Mouse (Mus musculus) kidney, adult 2 months (tissue): Measurements from ENCODE around the gene Eif2d. TPM values are rescaled to one million over a fixed set of nuclear protein-coding genes. Genes with fewer than 3 reads are reported as not detected.

ENCODE experiments used
- DNase-seq: peaks from one replicate; pipeline ENCODE4 v3.0.0; 2021
- H3K27ac ChIP-seq: fragments of 200-500 bp; 2 replicates; pipeline ENCODE4 v1.5.1; 2012; ENCODE audit warnings: low read depth, low read length, control low read depth, inconsistent platforms; ENCODE audit not compliant: insufficient read depth
- H3K27me3 ChIP-seq: fragments of 200-500 bp; replicated peaks from 2 replicates; pipeline ENCODE4 v1.6.1; 2012; ENCODE audit warnings: mild to moderate bottlenecking, moderate library complexity, low read length, inconsistent platforms; ENCODE audit not compliant: control insufficient read depth, insufficient read depth
- H3K36me3 ChIP-seq: fragments of 200-500 bp; 2 replicates; pipeline ENCODE4 v1.6.1; 2012; ENCODE audit warnings: mild to moderate bottlenecking, moderate library complexity, low read length, inconsistent platforms; ENCODE audit not compliant: control insufficient read depth, insufficient read depth
- H3K4me1 ChIP-seq: fragments of 200-500 bp; 2 replicates; pipeline ENCODE4 v1.6.1; 2011; ENCODE audit warnings: low read length; ENCODE audit not compliant: control insufficient read depth, insufficient read depth
- H3K4me3 ChIP-seq: fragments of 200-500 bp; 2 replicates; pipeline ENCODE4 v1.5.1; 2011; ENCODE audit warnings: mild to moderate bottlenecking, low read depth, low read length, control low read depth; ENCODE audit not compliant: insufficient read depth
- CTCF ChIP-seq: fragments of 200-500 bp; conservative IDR thresholded peaks from 2 replicates; pipeline ENCODE4 v1.5.1; 2011; ENCODE audit warnings: low read depth, mild to moderate bottlenecking, control low read depth, low read length, moderate library complexity, mixed read lengths; ENCODE audit not compliant: insufficient read depth, insufficient read length
- POLR2A ChIP-seq: fragments of 200-500 bp; IDR thresholded peaks from one replicate; pipeline ENCODE4 v1.6.1; 2011; ENCODE audit warnings: low read depth, low read length, control low read depth
- WGBS: fragments of 180-500 bp; shearing (Covaris S2); methylation state at CpG from one replicate; pipeline ENCODE4 v1.1.7; 2018; 5-methylcytosine and 5-hydroxymethylcytosine counted together
- polyA plus RNA-seq: library from polyadenylated mRNA; depleted of rRNA; stranded (reverse); fragments of >200 nt; gene quantifications from 2 replicates; pipeline ENCODE4 v1.2.3, GENCODE M21; 2012; rRNA removed

The Eif2d gene
- polyA plus RNA-seq, 1 experiment = 32.1 TPM

GRCm38 (mm10) chr1:131221822-131222590 lies 69.0 kb downstream of the Eif2d start:
- Histone ChIP-seq H3K4me1 (no peaks in the 10 kb centered on the region), H3K4me3 (no peak overlapping the region), H3K27me3 (no peaks in the 10 kb centered on the region), H3K27ac (no peak overlapping the region), H3K36me3 (no peaks in the 10 kb centered on the region)
- WGBS = 89% methylated on average over 13 of the region's 13 CpGs
- DNase-seq = no peak
- no peak for TF ChIP-seq POLR2A
- no peak for TF ChIP-seq CTCF

GRCm38 (mm10) chr1:131223345-131223744 lies 70.4 kb downstream of the Eif2d start:
- Histone ChIP-seq H3K27me3 (no peaks in the 10 kb centered on the region), H3K27ac (no peak overlapping the region), H3K4me3 (no peak overlapping the region), H3K4me1 (no peaks in the 10 kb centered on the region), H3K36me3 (no peaks in the 10 kb centered on the region)
- WGBS = 93% methylated on average over 2 of the region's 2 CpGs
- TF ChIP-seq CTCF = no peak
- no peak for TF ChIP-seq POLR2A
- DNase-seq = no peak

DNA sequence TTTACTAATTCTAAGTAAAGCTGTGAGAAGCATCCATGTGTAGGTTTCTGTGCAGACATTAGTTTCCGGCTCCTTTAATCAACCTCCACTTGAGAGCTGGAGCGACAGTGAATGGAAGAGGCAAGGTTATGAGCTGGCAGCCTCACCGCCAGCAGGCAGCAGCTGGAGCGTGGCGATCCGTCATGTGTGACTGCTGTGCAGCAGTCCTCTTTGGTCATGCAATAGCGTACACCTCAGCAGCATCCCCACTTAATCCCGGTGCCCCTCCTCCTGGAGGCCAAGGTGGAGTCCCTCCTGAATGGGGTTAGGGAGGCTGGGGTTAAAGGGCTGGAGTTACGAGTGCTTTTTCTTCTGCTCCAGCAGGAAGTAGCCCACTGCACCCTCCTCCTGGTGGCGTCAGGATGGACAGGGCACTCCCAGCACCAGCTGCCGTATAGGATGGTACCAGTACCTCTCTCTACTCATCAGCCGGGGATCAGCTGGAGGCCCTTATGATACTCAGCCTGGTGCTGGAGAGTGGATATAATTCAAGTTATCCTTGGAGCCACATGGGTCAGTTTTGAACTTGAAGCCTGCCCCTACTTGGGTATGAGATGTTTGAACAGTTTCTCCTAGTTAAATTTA lies 72.0 kb downstream of the Eif2d start:
- 32% methylated on average over 12 of the region's 12 CpGs for WGBS
- DNase-seq = peak; percentile 67
- H3K27ac ChIP-seq = no peak overlapping the region
- no peak for TF ChIP-seq CTCF
- TF ChIP-seq POLR2A = no peak
- no peaks in the 10 kb centered on the region for H3K27me3 ChIP-seq
- no peaks in the 10 kb centered on the region for H3K36me3 ChIP-seq
- H3K4me3 ChIP-seq = no peak overlapping the region
- no peaks in the 10 kb centered on the region for H3K4me1 ChIP-seq

GRCm38 (mm10) chr1:131228225-131228624 lies 75.2 kb downstream of the Eif2d start:
- TF ChIP-seq CTCF (peak; percentile 50), POLR2A (no peak)
- 51% methylated on average over 7 of the region's 7 CpGs for WGBS
- Histone ChIP-seq H3K4me3 (no peak overlapping the region), H3K36me3 (no peaks in the 10 kb centered on the region), H3K4me1 (no peaks in the 10 kb centered on the region), H3K27ac (no peak overlapping the region), H3K27me3 (no peaks in the 10 kb centered on the region)
- DNase-seq = no peak

- no peaks in the 10 kb centered on the region for H3K4me1 ChIP-seq
- no peak for DNase-seq
- H3K4me3 ChIP-seq = no peak overlapping the region
- H3K36me3 ChIP-seq = no peaks in the 10 kb centered on the region
- TF ChIP-seq CTCF (no peak), POLR2A (no peak)
- H3K27ac ChIP-seq = no peak overlapping the region
- no peaks in the 10 kb centered on the region for H3K27me3 ChIP-seq
- 73% methylated on average over 5 of the region's 5 CpGs for WGBS
Observed at GRCm38 (mm10) chr1:131228659-131229058, 75.7 kb downstream of the Eif2d start.

DNA sequence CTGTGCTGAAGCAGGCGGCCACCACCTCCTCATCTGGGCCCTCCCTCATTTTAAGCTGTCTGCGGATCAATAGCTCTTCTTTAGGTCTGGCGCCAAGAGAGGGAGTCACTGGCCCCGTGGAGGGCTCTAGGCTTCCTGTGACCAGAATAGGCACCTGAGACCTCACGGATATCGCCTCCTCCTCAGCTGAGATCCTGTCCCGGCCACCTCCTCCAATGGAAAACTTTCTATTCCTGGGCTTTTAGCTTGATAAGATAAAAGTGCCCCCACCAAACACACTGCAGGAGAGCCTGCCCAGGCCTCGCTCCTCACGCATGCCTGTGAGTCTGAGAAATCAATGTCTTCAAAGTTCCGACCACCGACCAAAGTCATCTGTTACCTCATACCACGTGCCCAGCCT lies 80.5 kb downstream of the Eif2d start:
- no peaks in the 10 kb centered on the region for H3K27me3 ChIP-seq
- H3K36me3 ChIP-seq = no peaks in the 10 kb centered on the region
- no peak for TF ChIP-seq POLR2A
- no peak for TF ChIP-seq CTCF
- DNase-seq = no peak
- WGBS = 81% methylated on average over 12 of the region's 12 CpGs
- no peak overlapping the region for H3K4me3 ChIP-seq
- H3K4me1 ChIP-seq = no peaks in the 10 kb centered on the region
- no peak overlapping the region for H3K27ac ChIP-seq

- TF ChIP-seq CTCF (no peak), POLR2A (no peak)
- Histone ChIP-seq H3K27ac (no peak overlapping the region), H3K27me3 (no peaks in the 10 kb centered on the region), H3K4me1 (no peaks in the 10 kb centered on the region), H3K36me3 (no peaks in the 10 kb centered on the region), H3K4me3 (no peak overlapping the region)
- DNase-seq = no peak
- WGBS = 74% methylated on average over 7 of the region's 7 CpGs
Observed at GRCm38 (mm10) chr1:131236077-131236476, 83.1 kb downstream of the Eif2d start.

Other genes with a start within 250 kb of the Eif2d start
- gene Il20, start 241.7 kb upstream of the Eif2d start, polyA plus RNA-seq = not detected in 2 replicates
- gene Il19, start 213.1 kb upstream of the Eif2d start, polyA plus RNA-seq = not detected in 2 replicates
- not detected in 2 replicates for gene Il10, start 133.3 kb upstream of the Eif2d start, polyA plus RNA-seq
- 95.3 and 99.5 TPM in 2 replicates for gene Mapkapk2, start 55.4 kb upstream of the Eif2d start, polyA plus RNA-seq
- 0.94 and 1.4 TPM in 2 replicates for gene Dyrk3, start 14.8 kb upstream of the Eif2d start, polyA plus RNA-seq
- gene Rassf5, start 92.1 kb downstream of the Eif2d start, polyA plus RNA-seq = 3.8 and 5.7 TPM in 2 replicates
- 7.6 and 10.5 TPM in 2 replicates for gene Ikbke, start 126.4 kb downstream of the Eif2d start, polyA plus RNA-seq